Mouse (Mus musculus): ENCODE data around the gene Pde10a. TPM values are rescaled to one million over a fixed set of nuclear protein-coding genes. Genes with fewer than 3 reads are reported as not detected.

Pde10a gene
- total and polyA plus RNA-seq, 3 experiments: 0.04 to 0.41 (median 0.21) TPM

DNA sequence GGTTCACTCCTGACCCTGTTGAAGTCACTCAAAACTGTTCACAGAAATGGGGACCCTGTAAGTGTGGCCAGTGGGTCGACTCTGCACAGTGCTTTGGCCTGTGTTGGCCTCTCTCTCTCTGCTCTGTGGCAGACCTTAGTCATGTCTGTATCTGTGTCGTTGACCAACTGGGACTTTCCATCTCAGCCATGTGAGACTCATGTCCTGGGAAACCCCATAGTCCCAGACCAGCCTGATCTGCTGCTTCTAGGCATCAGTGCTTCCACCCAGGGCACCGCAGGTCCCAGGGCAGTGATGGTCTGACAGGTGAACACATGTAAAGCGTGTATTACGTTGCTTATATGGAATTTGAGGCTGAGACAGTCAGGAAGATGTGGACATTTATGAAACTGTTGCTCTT is 311.1 kb downstream of the Pde10a start:
- dilution Hi-C loops (cut with MboI; ENCODE audit: extremely low pct_ligation_motif_present, extremely low pct_unique_long_range_greater_than_20kb, low sequenced_read_pairs) (no loop called here), in situ Hi-C loops (cut with MboI; ENCODE audit: low pct_ligation_motif_present, low pct_unique_long_range_greater_than_20kb, low sequenced_read_pairs) (no loop called here)
- H3K9ac ChIP-seq (ENCODE audit: insufficient read depth, low read depth): no peak overlapping the region

DNA sequence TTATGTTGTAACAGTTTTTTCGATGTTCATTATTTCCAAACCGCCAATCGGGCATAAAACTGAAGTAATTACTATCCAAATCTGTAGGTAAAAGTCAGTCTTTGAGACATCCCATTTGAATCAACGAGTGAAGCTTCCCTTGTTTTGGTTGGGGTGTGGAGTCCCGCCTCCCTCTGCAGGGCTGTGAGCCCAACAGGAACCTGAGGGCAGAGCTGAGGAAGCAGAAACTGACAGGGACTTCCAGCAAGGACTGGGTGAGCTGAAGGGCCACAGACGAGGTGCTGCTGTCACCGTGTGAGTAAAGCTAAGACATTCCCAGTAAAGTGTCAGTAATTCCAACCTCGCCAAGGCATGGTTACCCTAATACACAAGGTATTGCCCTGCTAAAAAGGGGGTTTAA is 313.1 kb downstream of the Pde10a start:
- TF ChIP-seq SIN3A (IDR thresholded peaks at IDR 0.05; ENCODE audit: low read length) (no peak), CHD2 (IDR thresholded peaks at IDR 0.05; ENCODE audit: low read length) (no peak), CHD1 (IDR thresholded peaks at IDR 0.05; ENCODE audit: low read depth, low read length) (no peak), ZMIZ1 (IDR thresholded peaks at IDR 0.05; ENCODE audit: low read depth, low read length) (no peak), PAX5 (IDR thresholded peaks at IDR 0.05; ENCODE audit: low read length) (no peak), ELF1 (IDR thresholded peaks at IDR 0.05; ENCODE audit: low read depth, low read length) (no peak), RCOR1 (conservative IDR thresholded peaks at IDR 0.05; ENCODE audit: low read depth, low read length) (no peak), MEF2A (IDR thresholded peaks at IDR 0.05; ENCODE audit: borderline replicate concordance, low read depth, low read length) (no peak), NELFE (IDR thresholded peaks at IDR 0.05; ENCODE audit: low read depth, low read length) (no peak), IRF4 (IDR thresholded peaks at IDR 0.05; ENCODE audit: low read depth, low read length) (no peak), ZKSCAN1 (IDR thresholded peaks at IDR 0.05; ENCODE audit: borderline replicate concordance, low read depth, low read length) (no peak), UBTF (IDR thresholded peaks at IDR 0.05; ENCODE audit: low read depth, low read length) (no peak), GABPA (IDR thresholded peaks at IDR 0.05; ENCODE audit: insufficient replicate concordance, low read depth, low read length) (no peak)
- dilution Hi-C loops (cut with MboI; ENCODE audit: extremely low pct_ligation_motif_present, extremely low pct_unique_long_range_greater_than_20kb, low sequenced_read_pairs): no loop called here
- in situ Hi-C loops (cut with MboI; ENCODE audit: low pct_ligation_motif_present, low pct_unique_long_range_greater_than_20kb, low sequenced_read_pairs): no loop called here
- Histone ChIP-seq H3K79me2 (replicated peaks; ENCODE audit: control insufficient read depth, extremely low read depth, insufficient read depth, poor library complexity, severe bottlenecking) (no peaks in the 10 kb centered on the region), H3K27me3 (replicated peaks) (no peaks in the 10 kb centered on the region), H3K36me3 (replicated peaks in 1 of 2; ENCODE audit: control insufficient read depth in 1 of 2, insufficient read depth in 1 of 2, low read length in 1 of 2) (no peaks in the 10 kb centered on the region), H3K9ac (ENCODE audit: insufficient read depth, low read depth) (no peak overlapping the region), H3K4me3 (replicated peaks in 1 of 3; ENCODE audit: low read depth in 2 of 3, low read length in 2 of 3, poor library complexity in 1 of 3) (no peak overlapping the region), H3K27ac (ENCODE audit: insufficient read depth, low read depth) (no peak overlapping the region), H3K9me3 (replicated peaks; ENCODE audit: low read length) (no peaks in the 10 kb centered on the region), H3K4me2 (ENCODE audit: insufficient read depth, low read depth, poor library complexity, severe bottlenecking) (no peak overlapping the region), H3K4me1 (ENCODE audit: control insufficient read depth in 1 of 2, insufficient read depth in 2 of 2) (peaks cover 11 to 50% of the 10 kb centered on the region in 2 experiments)
- peak; percentile 16 for DNase-seq (ENCODE audit: extremely low read depth)

More for the DNA sequence above, 311.1 kb downstream of the Pde10a start:
- no peaks in the 10 kb centered on the region for H3K27me3 ChIP-seq (replicated peaks)
- 0 out of 2 replicates have a peak overlapping the region, but pooled peaks have one; percentile 13 for H3K4me2 ChIP-seq (ENCODE audit: insufficient read depth, low read depth, poor library complexity, severe bottlenecking)
- no peaks in the 10 kb centered on the region for H3K36me3 ChIP-seq (replicated peaks in 1 of 2; ENCODE audit: control insufficient read depth in 1 of 2, insufficient read depth in 1 of 2, low read length in 1 of 2)
- H3K79me2 ChIP-seq (replicated peaks; ENCODE audit: control insufficient read depth, extremely low read depth, insufficient read depth, poor library complexity, severe bottlenecking): no peaks in the 10 kb centered on the region
- peak; percentile 58 for DNase-seq (ENCODE audit: extremely low read depth)
- TF ChIP-seq ELF1 (IDR thresholded peaks at IDR 0.05; ENCODE audit: low read depth, low read length) (no peak), BHLHE40 (IDR thresholded peaks at IDR 0.05; ENCODE audit: low read depth, low read length) (peak; percentile 31; the same call in 1 of the 2 replicates), NRF1 (IDR thresholded peaks at IDR 0.05; ENCODE audit: low read depth, low read length) (no peak), RCOR1 (conservative IDR thresholded peaks at IDR 0.05; ENCODE audit: low read depth, low read length) (no peak), EP300 (IDR thresholded peaks at IDR 0.05; ENCODE audit: low read length) (peak; percentile 41; the same call in 1 of the 2 replicates), USF1 (IDR thresholded peaks at IDR 0.05; ENCODE audit: low read depth, low read length) (no peak), JUND (conservative IDR thresholded peaks at IDR 0.05; ENCODE audit: low read depth, low read length) (no peak), TCF12 (IDR thresholded peaks at IDR 0.05; ENCODE audit: low read depth, low read length) (no peak), MEF2A (IDR thresholded peaks at IDR 0.05; ENCODE audit: borderline replicate concordance, low read depth, low read length) (no peak), POLR2AphosphoS2 (IDR thresholded peaks at IDR 0.05; ENCODE audit: low read depth, low read length) (no peak), CTCF (conservative IDR thresholded peaks at IDR 0.05 in 1 of 2, IDR thresholded peaks at IDR 0.05 in 1 of 2; ENCODE audit: low read depth in 2 of 2, low read length in 2 of 2) (no peak), ZMIZ1 (IDR thresholded peaks at IDR 0.05; ENCODE audit: low read depth, low read length) (no peak), CHD2 (IDR thresholded peaks at IDR 0.05; ENCODE audit: low read length) (no peak), POLR2A (IDR thresholded peaks at IDR 0.05; ENCODE audit: low read depth, low read length) (no peak), ETS1 (conservative IDR thresholded peaks at IDR 0.05; ENCODE audit: low read depth, low read length) (peak; percentile 68), CHD1 (IDR thresholded peaks at IDR 0.05; ENCODE audit: low read depth, low read length) (no peak), USF2 (conservative IDR thresholded peaks at IDR 0.05; ENCODE audit: low read depth, low read length) (no peak), IRF4 (IDR thresholded peaks at IDR 0.05; ENCODE audit: low read depth, low read length) (peak; percentile 79; the same call in 1 of the 2 replicates)
- H3K4me1 ChIP-seq (ENCODE audit: control insufficient read depth in 1 of 2, insufficient read depth in 2 of 2): peaks cover 11 to 45% of the 10 kb centered on the region in 2 experiments
- H3K4me3 ChIP-seq (replicated peaks in 1 of 3; ENCODE audit: low read depth in 2 of 3, low read length in 2 of 3, poor library complexity in 1 of 3): no peak overlapping the region
- H3K27ac ChIP-seq (ENCODE audit: insufficient read depth, low read depth): no peak overlapping the region
- no peaks in the 10 kb centered on the region for H3K9me3 ChIP-seq (replicated peaks; ENCODE audit: low read length)

All from CH12.LX (cell line).